Mouse (Mus musculus) ZHBTc4 (cell line): ENCODE measurements around the gene Rfx3.

Source experiments
- DNase-seq: peaks from one replicate; pipeline ENCODE4 v3.0.0-alpha.2; 2011; ENCODE audit warnings: low read depth, low spot score

Rfx3 gene

GRCm38 (mm10) chr19:27905172-27905571, 105.8 kb downstream of the Rfx3 start:
- DNase-seq = no peak

- DNase-seq = peak; percentile 88
Observed at GRCm38 (mm10) chr19:27904655-27905054, 106.3 kb downstream of the Rfx3 start.

DNA sequence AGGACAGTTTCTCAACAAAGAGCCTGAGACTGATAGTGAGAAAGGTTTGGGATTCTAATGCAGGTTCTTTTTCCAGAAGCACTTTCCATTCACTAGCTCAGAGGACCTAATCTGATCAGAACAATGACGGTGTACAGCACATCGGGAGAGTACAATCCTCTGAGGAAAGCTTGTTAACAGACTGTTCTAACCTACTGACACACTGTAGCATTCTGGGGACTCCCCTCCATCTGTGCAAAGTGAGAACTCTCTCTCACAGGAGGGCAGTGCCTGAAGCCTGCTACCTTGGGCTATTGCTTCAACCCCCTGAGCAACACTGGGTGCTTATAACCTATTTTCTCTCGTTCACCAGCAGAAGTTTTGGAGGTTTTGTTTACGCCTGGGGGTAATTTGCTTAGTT, 106.8 kb downstream of the Rfx3 start:
- DNase-seq = peak; percentile 48

DNA sequence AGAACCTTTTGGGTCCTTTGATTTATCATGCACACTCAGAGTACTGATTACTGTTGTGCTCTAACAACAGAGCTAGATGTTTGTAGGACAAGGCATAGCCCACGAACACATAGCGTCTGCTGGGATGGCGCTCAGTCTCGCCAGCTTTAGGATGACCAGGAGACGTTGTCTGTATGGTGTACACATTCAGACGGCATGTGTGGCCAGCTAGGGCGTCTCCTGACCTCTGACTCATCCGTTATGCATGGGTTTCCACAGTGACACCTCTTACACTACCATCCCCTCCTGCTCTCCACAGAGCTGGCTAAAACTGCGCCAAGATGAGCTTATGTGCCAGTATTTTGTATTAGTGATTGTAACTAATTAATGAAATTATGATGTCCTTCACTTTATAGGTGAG, 108.4 kb downstream of the Rfx3 start:
- no peak for DNase-seq

GRCm38 (mm10) chr19:27901693-27902092, 109.3 kb downstream of the Rfx3 start:
- no peak for DNase-seq

- peak; percentile 34 for DNase-seq
Observed at GRCm38 (mm10) chr19:27884520-27884919, 126.4 kb downstream of the Rfx3 start.

- DNase-seq = no peak
Observed at GRCm38 (mm10) chr19:27877429-27877828, 133.5 kb downstream of the Rfx3 start.

DNA sequence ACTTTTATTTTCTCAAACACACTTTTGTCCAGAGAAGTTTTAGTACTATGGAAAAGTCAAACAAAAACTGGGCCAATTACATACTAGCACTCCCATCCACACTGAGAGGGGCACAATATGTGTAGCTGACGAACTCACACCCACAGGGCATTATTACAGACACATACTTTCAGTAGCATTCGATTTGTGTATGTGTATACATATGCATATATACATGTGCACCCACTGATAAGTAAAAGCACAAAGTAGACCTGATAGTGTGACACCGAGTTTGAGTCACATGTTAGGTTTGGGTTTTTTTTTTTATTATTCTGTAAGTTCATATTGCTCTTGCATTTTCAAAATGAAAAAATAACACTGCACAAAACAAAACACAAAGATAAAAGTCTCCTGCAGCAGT, 140.2 kb downstream of the Rfx3 start:
- no peak for DNase-seq

- DNase-seq = no peak
Observed at GRCm38 (mm10) chr19:27859641-27860040, 151.3 kb downstream of the Rfx3 start.

GRCm38 (mm10) chr19:27848946-27849345, 162.0 kb downstream of the Rfx3 start:
- no peak for DNase-seq

DNA sequence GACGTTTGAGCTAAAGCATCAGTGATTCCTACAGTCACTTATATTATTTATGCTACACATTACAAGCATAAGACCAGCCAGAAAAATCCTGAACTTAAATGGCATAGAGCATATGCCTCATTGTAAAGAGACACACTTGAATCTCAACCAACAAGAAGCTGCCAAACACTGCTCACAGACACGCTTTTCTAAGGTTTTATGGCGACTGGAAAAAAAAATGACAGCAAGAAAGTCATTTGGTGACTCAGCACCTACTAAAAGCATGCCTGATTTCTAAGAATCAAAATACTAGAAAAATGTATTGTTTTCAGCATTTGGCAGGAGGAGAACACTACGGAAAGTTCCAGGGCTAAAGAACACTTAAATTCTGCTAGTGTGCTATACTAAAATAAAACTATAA, 163.9 kb downstream of the Rfx3 start:
- DNase-seq = no peak

DNA sequence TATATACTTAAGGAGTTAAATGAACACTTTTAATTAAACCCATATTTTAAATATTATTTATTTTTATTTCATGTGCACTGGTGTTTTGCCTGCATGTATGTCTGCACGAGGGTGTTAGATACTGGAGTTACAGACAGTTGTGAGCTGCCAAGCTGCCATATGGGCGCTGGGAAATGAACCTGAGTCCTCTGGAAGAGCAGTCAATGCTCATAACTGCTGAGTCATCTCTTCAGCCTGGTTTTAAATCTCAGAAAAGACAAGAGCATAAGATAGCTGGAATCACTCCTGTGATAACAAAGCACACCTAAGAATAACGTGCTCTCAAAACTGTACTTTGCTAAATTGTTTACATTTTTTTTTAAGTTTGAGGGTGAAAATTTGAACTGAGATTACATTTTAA, 172.3 kb downstream of the Rfx3 start:
- DNase-seq = no peak

- DNase-seq = no peak
Observed at GRCm38 (mm10) chr19:27838041-27838440, 172.9 kb downstream of the Rfx3 start.

DNA sequence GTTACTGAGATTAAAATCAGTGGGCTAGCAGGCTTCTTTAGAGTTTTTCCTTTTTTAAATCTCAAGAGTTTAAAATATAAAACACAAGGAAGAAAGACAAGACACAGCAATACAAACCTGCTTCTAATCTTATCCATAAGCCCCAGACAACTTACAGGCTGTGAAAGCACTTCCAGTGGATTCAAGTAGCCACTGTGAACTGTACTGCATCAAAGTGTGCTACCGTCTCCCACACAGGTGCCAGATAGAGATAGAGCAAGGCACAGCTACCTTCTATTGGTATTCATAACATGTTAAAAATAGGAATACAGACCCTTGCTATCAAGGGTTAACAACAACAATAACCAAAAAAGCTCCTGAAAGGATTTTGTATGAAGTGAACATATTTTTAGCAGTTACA, 178.5 kb downstream of the Rfx3 start:
- no peak for DNase-seq

DNA sequence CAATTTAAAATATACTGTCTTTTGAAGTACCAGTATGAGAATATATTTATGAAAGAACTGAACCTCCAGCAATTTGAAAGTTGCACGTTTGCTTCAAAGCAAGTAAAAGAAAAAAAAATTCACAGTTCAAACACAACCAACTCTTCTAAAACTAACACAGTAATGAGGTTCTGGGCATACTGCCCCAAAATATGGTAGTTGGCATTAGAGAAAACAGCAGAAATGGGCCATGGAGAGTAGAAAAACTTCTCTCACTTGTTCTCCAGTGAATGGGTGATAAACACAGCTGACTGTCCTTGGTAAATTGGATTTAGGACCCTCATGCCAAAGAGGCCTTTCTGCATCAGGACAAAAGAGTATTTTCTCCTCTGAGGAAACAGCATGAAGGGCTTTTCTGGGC, 182.7 kb downstream of the Rfx3 start:
- no peak for DNase-seq

DNA sequence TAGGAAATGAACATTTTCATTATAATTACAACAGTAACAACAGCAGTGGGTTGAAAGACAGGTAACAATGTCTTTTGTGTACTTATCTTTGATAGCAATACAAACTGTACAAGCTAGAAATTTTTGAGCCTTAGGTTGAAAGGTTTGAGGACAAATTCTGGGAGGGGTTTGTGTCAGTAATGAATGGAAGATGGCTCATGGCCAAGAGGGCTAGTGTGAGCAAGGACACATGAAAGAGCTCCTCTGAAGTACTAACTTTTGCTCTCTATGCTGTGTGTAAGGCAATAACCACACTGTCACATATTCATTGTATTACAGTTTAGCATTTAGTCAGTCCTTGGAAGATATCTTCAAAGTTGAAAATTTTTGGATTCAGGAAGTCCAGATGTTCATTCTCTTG, 193.3 kb downstream of the Rfx3 start:
- DNase-seq = no peak

GRCm38 (mm10) chr19:27780030-27780429, 230.9 kb downstream of the Rfx3 start:
- DNase-seq = peak; percentile 83

DNA sequence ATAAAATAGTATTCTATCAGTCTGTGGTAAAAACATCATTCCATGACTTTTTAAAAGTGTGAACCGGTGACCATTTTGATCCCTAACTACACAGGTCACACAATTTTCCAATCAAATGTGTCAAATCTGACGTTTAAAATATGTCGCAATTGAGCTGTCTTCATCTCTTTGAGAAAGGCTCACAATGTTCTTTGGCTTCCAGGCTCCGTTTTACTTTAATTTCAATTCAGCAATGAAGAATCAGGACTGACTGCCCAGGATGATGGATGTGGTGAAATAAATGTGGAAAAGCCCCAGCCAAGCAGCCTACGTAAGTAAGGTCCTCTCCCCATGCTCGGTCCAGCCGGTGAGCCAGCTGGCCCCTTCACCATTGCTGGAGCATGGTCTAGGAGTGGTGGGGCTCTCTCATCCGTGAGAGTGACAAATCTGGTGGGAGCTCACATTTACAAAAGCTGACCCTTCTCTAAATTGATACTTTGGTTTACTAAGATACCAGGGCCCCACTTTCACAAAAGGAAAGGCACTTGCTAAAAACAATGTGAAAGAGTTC, 240.2 kb downstream of the Rfx3 start:
- DNase-seq = no peak

GRCm38 (mm10) chr19:27768444-27768843, 242.5 kb downstream of the Rfx3 start:
- peak; percentile 9 for DNase-seq

- DNase-seq = no peak
Observed at GRCm38 (mm10) chr19:27760309-27760708, 250.7 kb downstream of the Rfx3 start.

DNA sequence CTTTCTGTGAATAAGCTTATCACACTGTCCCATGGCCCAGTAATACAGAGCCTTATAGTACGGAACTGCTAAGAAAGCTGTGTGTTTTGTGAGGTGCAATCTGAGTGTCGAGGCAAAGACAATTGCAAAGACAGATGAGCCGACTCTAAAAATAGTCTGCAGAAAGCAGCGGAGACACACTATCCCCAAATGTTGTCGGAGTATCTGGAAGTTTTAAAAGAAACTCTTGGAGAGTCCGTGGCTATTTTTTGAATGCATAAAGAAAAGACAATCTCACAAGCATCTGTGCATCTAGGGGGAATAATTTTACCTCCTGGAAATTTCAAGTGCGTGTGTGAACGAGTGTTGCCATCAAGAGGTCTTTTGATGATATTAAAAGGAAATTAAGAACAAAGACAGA, 251.6 kb downstream of the Rfx3 start:
- no peak for DNase-seq

- DNase-seq = peak; percentile 43
Observed at GRCm38 (mm10) chr19:27747301-27747700, 263.7 kb downstream of the Rfx3 start.

DNA sequence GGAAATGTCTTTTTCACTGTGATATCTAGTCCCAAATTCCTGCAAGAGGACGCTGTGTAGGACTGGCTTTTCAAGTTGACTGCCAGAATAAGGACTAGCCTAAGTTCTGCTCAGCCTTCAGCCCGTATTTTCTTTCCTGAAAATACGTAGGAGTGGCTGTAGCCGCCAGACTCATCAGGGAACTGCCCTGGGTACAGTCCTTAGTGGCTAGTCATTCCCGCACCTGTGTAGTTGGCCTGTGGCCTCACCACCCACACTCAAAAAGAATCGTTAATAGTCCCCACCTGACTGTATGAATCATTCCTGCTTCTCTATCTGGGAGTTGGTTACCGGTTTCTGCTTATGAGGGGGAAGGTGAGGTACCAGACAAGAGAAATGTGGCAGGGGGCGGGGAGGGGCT, 272.1 kb downstream of the Rfx3 start:
- no peak for DNase-seq

DNA sequence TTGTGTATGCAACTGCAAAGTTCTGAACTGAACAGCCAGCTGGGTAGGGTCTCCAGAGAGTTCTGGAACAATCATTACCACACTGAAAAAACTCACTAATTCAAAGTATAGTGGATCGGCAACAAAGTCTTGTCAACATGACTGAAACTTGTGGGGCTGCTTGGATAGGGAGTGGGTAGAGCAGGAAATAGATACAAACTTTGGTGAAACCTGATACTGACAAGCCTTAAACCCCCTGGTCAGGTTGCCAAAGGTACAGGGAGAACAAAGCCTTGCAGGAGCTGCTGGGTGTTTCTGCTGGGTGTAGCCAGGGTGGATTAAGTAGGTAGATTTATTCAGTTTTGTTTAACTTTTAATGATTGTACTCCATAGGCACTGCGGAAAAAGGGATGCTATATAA, 274.4 kb downstream of the Rfx3 start:
- DNase-seq = no peak
